Mouse (Mus musculus): ENCODE results near the gene Nodal. TPM values are rescaled to one million over a fixed set of nuclear protein-coding genes. Genes with fewer than 3 reads are reported as not detected.
"Not testable (repeated sequence)": the region's sequence is repeated elsewhere in the genome, so short reads cannot be mapped to it uniquely, and the experiment has no call there.

The Nodal gene
- total RNA-seq, 4 experiments from 2014 or later, result 0.12 to 0.24 (median 0.13) TPM; not detected in 1

DNA sequence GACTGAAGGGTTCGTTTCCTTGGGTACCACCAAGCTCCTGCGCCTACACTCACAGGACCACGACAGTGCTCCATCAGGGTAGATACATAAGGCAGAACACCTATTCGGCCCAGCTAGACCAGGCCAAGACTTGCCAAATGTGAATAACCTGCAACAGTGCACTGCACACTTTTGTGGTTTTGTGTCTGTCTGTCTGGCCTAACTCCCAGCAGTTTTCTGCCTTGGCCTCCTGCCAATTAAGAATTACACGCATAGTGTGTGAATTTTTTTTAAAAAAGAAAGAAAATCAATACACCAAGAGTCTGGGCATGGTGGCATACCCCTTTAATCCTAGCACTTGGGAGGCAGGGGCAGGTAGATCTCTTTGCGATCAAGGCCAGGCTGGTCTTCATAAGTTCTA lies 10.2 kb downstream of the Nodal start:
- no peak for DNase-seq (ENCODE audit: low spot score in 2 of 2)

GRCm38 (mm10) chr10:61428416-61428815 lies 10.6 kb downstream of the Nodal start:
- DNase-seq (ENCODE audit: low spot score in 2 of 2), result no peak

GRCm38 (mm10) chr10:61429043-61429442 lies 11.3 kb downstream of the Nodal start:
- DNase-seq (ENCODE audit: low spot score in 2 of 2), result no peak

- no peak for DNase-seq (ENCODE audit: low spot score in 2 of 2)
Measured at GRCm38 (mm10) chr10:61431375-61431774, 13.6 kb downstream of the Nodal start.

- no peak for DNase-seq (ENCODE audit: low spot score in 2 of 2)
Measured at GRCm38 (mm10) chr10:61440202-61440800, 22.5 kb downstream of the Nodal start.

DNA sequence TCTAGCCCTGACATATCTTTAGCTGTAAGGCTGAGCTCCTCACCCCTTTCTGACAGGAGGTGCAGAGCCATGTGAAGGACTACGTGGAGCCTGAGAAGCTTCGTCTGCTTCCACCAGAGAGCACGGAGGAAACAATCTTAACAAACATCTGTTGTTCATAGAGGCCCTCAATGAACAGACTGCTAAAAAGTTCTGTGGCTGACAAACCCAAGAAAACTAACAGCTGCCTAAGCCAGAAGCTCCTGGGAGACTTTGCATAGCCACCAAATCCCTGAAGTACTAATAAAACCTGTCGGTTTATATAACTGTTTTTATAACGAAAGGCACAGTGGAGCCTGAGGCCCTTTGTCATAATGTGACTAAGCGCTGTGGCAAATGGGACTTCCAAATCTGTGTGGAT lies 25.7 kb downstream of the Nodal start:
- no peak for DNase-seq (ENCODE audit: low spot score in 2 of 2)

DNA sequence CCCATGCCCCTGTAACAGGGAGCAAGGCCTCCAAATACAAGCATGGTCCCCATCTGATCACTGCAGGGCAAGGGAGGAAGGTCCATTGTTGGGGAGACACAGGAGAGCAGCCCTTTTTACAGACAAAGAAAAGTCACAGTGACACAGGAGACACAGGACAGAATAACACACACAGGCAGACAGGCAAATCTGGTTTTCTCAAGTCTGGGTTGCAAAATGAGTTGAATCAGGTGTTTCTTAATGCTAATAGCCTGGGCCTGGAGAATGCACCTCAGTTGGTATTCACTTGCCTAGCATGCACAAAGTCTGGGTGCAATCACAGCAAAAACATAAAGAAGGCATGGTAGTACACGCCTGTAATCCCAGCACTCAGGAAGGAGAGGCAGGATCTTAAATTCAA lies 26.1 kb downstream of the Nodal start:
- no peak for DNase-seq (ENCODE audit: low spot score in 2 of 2)

- no peak for DNase-seq (ENCODE audit: low spot score in 2 of 2)
Measured at GRCm38 (mm10) chr10:61445016-61445415, 27.2 kb downstream of the Nodal start.

DNA sequence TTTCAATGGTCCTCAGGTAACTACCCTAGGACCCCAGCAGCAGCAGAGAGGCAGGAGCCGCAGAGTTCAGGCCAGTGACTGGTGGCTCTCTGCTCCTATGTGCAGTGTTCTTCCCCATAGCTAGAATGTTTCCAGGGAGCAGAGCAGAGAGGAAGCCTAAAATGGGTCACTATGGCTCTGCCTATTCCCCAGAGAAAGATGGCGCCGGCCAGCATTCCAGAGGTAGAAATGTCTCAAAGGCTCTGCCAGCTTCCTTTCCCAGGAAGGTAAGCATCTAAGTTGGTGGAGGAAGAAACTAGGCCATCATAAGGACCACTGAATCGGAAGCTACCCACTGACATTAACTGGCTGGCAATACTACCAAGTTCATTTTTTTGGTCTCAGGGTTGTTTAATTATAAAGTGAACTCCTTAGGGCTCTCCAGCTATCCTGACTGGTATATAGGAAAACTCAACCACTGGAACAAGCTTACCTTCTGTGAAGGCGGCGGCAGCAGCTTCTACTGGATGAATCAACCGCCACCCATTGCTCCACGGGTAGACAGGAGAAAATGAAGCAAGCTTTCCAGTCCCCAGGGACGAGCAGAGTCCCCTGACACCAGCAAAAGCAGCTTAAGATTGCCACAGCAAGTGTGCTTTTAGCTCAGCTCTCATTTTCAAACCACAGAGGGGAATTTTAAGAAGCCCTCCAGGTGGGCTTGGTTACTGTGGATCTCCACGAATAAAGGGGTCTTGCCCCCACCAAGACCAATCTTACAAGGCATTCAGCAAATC lies 30.0 kb downstream of the Nodal start:
- no peak for DNase-seq (ENCODE audit: low spot score in 2 of 2)

GRCm38 (mm10) chr10:61448834-61449233 lies 31.1 kb downstream of the Nodal start:
- no peak for DNase-seq (ENCODE audit: low spot score in 2 of 2)

- no peak for DNase-seq (ENCODE audit: low spot score in 2 of 2)
Measured at GRCm38 (mm10) chr10:61451463-61451930, 33.7 kb downstream of the Nodal start.

DNA sequence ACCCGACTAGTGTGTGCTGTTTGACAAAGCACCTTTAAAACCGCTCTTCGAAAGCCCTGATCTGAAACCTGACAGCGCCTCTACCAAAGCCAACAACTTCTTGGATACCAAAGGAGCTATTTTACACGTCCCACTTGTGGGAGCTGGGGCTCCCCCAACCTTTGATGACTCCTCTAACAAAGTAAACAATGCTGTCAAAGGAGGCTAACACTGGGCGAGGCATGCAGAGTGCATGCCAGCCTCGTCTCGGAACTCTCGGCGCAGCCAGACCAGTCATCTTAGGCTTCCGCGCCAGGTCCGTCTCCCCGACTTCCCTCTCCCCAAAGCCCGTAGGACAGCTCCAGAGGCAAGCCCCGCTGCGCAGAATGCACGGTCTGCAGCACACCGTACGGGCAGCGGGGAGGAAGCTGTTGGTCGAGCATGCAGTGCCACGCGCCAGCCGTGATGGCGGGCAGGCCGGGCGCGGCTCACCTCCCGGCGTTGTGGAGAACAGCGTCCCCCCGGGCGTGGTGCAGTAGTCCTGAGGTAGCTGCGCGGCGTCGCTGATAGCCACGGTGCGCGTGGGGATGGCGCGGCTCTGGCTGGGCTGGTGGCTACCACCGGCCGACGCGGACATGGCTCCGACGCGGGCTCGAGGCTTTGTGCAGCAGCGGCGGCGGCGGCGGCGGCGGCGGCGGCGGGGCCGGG lies 34.3 kb downstream of the Nodal start:
- DNase-seq (ENCODE audit: low spot score in 2 of 2), result peak; percentile 23 to 27

DNA sequence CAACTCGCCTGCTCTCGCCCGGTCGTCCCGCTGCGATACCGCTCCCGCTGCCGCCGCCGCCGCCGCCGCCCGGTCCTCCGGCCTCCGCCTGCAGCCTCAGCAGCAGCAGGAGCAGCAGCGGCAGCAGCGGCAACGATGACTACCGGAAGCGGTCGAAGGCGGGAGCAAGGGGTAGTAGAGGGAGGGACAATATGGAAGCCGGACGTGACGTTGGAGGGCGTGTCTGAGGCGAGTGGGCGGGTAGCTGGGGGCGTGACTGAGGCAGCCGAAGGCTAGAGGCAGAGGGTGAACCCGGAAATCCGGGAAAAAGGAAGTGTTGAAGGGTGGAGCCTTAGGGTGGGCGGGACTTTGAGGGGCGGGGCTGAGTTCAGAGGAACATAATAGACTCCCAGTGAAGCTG lies 34.9 kb downstream of the Nodal start, which contains the start of gene Eif4ebp2:
Gene Eif4ebp2, minus strand, starts transcription at position 17 of the 400 bp plus-strand sequence.
- peak; percentile 98 for DNase-seq (ENCODE audit: low spot score in 2 of 2)

- DNase-seq (ENCODE audit: low spot score in 2 of 2), result not testable (repeated sequence)
Measured at GRCm38 (mm10) chr10:61453171-61453570, 35.4 kb downstream of the Nodal start.

- no peak for DNase-seq (ENCODE audit: low spot score in 2 of 2)
Measured at GRCm38 (mm10) chr10:61457182-61457581, 39.4 kb downstream of the Nodal start.

- DNase-seq (ENCODE audit: low spot score in 2 of 2), result peak; percentile 42 to 59
Measured at GRCm38 (mm10) chr10:61465009-61465408, 47.2 kb downstream of the Nodal start.

GRCm38 (mm10) chr10:61466242-61466641 lies 48.5 kb downstream of the Nodal start:
- no peak for DNase-seq (ENCODE audit: low spot score in 2 of 2)

GRCm38 (mm10) chr10:61466873-61467272 lies 49.1 kb downstream of the Nodal start:
- DNase-seq (ENCODE audit: low spot score in 2 of 2), result no peak

GRCm38 (mm10) chr10:61468900-61469299 lies 51.1 kb downstream of the Nodal start:
- no peak for DNase-seq (ENCODE audit: low spot score in 2 of 2)

DNA sequence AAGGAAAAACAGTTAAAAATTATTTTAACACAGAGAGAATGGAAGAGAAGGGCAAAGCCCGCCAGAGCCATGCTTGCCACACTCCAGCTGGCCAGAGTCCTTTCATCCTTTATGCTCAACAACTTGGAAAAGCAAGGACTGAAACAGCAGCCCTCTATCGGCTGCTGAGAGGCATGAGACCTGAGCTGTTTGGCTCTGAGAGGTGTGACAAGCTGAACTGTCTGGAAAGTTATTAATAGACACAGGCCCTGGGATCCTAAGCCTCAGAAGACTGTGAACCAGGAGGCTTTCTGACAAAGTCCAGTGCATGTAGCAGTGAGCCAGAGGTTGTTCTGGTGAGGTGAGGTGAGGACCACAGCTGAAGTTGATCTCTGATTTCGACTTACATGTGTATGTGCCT lies 55.9 kb downstream of the Nodal start:
- peak in 1 of 2 experiments; percentile 44 for DNase-seq (ENCODE audit: low spot score in 2 of 2)

DNA sequence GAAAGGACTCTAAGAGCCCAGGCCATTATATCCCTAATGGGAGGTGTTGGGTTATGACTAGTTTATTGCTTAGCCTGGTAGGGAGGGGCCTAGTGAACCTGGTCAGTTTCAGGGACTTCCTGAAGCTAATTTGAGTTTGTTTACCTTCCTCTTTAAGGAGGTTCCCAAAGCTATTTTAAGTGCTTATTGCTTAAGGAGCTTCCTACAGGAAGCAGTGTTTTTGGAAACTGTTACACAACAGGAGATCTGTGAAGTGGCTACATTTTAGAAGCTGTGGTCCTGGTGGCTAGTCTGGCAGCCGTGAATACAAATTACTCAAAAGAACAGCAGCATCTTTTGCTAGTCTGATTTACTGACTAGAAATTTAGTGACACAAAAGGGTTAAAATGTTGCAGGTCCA lies 56.6 kb downstream of the Nodal start:
- no peak for DNase-seq (ENCODE audit: low spot score in 2 of 2)

Data from gastrocnemius, adult 8-10 months (tissue).